ENCODE assay signal across 1 mouse cellular context in the genomic region with DNA sequence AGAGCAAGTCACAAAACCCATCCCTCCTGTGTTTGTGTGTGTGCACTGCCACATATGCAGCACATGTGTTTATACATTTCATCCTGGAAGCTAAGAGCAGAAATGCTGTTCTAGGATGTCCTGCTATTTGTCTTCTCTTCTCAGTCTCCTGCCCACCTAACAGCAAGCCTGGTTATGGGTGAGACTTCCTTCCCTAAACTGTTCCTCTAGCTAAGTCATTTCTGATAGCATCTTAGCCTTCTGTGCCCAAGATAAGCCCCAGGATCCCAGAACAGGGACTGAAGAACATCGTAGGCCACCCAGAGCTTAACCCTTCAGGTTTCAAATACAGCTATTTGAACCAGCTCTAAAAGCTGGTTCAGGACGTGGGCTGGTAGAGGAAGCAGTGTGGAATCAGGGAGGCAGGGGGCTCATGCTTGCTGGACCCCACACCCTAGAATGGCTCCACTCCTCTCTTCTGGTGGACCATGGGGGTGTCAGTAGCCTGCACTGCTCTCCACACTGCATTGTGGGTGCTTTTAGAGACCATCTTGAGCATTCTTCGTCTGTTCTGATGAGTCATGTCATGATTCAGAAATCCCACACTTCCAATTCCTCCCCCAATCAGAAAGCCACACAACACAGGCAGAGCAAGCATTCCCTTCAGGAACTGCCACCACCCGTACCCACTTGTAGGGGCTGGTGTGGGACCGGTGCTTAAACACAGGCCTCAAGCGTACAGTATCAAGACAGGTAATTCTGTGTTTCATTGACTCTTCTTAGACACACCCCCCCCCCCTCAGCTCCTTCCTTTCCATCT.
A peak's percentile ranks its signal among the peaks of the same experiment; 100 is the strongest.
TF ChIP-seq lines count a peak whose summit lies in the region.

No protein-coding gene starts in this region.

TF ChIP-seq in MEL, 35 proteins besides CTCF, POLR2A, EP300 and RAD21:
- TF ChIP-seq POLR2AphosphoS5 (IDR thresholded peaks at IDR 0.05; ENCODE audit: borderline replicate concordance, low read depth, low read length) (no peak), SMC3 (IDR thresholded peaks at IDR 0.05; ENCODE audit: low read depth, low read length) (0 out of 2 replicates have a peak, but pooled peaks have one; percentile 14), CHD1 (IDR thresholded peaks at IDR 0.05; ENCODE audit: low read depth, low read length) (no peak), MAX (IDR thresholded peaks at IDR 0.05; ENCODE audit: low read length) (0 out of 2 replicates have a peak, but pooled peaks have one; percentile 29), MXI1 (IDR thresholded peaks at IDR 0.05; ENCODE audit: low read depth, low read length) (0 out of 2 replicates have a peak, but pooled peaks have one; percentile 42), MYB (IDR thresholded peaks at IDR 0.05; ENCODE audit: low read depth, low read length) (no peak), E2F4 (IDR thresholded peaks at IDR 0.05; ENCODE audit: borderline replicate concordance, low read depth, low read length) (no peak), MAFK (IDR thresholded peaks at IDR 0.05; ENCODE audit: borderline replicate concordance, low read depth, low read length) (no peak), ZC3H11A (IDR thresholded peaks at IDR 0.05; ENCODE audit: low read depth, low read length) (no peak), TCF12 (IDR thresholded peaks at IDR 0.05; ENCODE audit: low read depth, low read length) (peak; percentile 55; the same call in 1 of the 2 replicates), RCOR1 (IDR thresholded peaks at IDR 0.05; ENCODE audit: low read depth, low read length) (peak; percentile 62), ELF1 (IDR thresholded peaks at IDR 0.05; ENCODE audit: low read depth, low read length) (no peak), USF1 (IDR thresholded peaks at IDR 0.05; ENCODE audit: low read depth, low read length) (no peak), BHLHE40 (IDR thresholded peaks at IDR 0.05; ENCODE audit: borderline replicate concordance, low read depth, low read length) (no peak), JUND (IDR thresholded peaks at IDR 0.05; ENCODE audit: low read depth, low read length) (no peak), TAL1 (IDR thresholded peaks at IDR 0.05; ENCODE audit: low read length) (no peak), SIN3A (IDR thresholded peaks at IDR 0.05; ENCODE audit: low read length) (no peak; the same call in 1 of the 2 replicates), ZKSCAN1 (IDR thresholded peaks at IDR 0.05; ENCODE audit: low read depth, low read length) (no peak), USF2 (IDR thresholded peaks at IDR 0.05; ENCODE audit: borderline replicate concordance in 1 of 2, insufficient read depth in 1 of 2, low read depth in 1 of 2, low read length in 2 of 2) (no peak), ZMIZ1 (IDR thresholded peaks at IDR 0.05; ENCODE audit: low read depth, low read length) (no peak), ETS1 (IDR thresholded peaks at IDR 0.05; ENCODE audit: low read depth, low read length) (peak; percentile 50; the same call in 1 of the 2 replicates), GATA1 (IDR thresholded peaks at IDR 0.05; ENCODE audit: low read depth, low read length) (peak; percentile 84), GABPA (IDR thresholded peaks at IDR 0.05; ENCODE audit: low read depth, low read length) (no peak), HCFC1 (IDR thresholded peaks at IDR 0.05; ENCODE audit: low read depth, low read length) (no peak)
